Mouse (Mus musculus) layer of hippocampus, adult 9-10 months (tissue): ENCODE measurements at regions not wholly inside any gene's neighbourhood (a gene's known extent, or its start where the extent isn't known, plus 50 kb on each side); places are given as distances from the start of the nearest gene placed in this dataset.

ENCODE experiments used
- DNase-seq: peaks from one replicate; pipeline ENCODE4 v3.0.0; 2022; ENCODE audit warnings: low spot score

- DNase-seq, result no peak
These were observed 103.2 kb downstream of the Fam168b start for GRCm38 (mm10) chr1:34739621-34740020.

GRCm38 (mm10) chr1:34740891-34741290 is 102.0 kb downstream of the Fam168b start:
- DNase-seq, result no peak

GRCm38 (mm10) chr1:34742234-34742633 is 100.6 kb downstream of the Fam168b start:
- no peak for DNase-seq

GRCm38 (mm10) chr1:34745881-34746280 is 97.0 kb downstream of the Fam168b start:
- DNase-seq, result no peak

- DNase-seq, result no peak
These were observed 93.5 kb downstream of the Fam168b start for GRCm38 (mm10) chr1:34749161-34750040.

GRCm38 (mm10) chr1:34750061-34751054 is 92.5 kb downstream of the Fam168b start:
- no peak for DNase-seq

GRCm38 (mm10) chr1:34751128-34751527 is 91.7 kb downstream of the Fam168b start:
- no peak for DNase-seq

- DNase-seq, result no peak
These were observed 89.3 kb downstream of the Fam168b start for GRCm38 (mm10) chr1:34753581-34753980.

GRCm38 (mm10) chr1:34760547-34760946 is 82.3 kb downstream of the Fam168b start:
- no peak for DNase-seq

- DNase-seq, result no peak
These were observed 81.4 kb downstream of the Fam168b start for GRCm38 (mm10) chr1:34761436-34761835.

GRCm38 (mm10) chr1:34761870-34762269 is 81.0 kb downstream of the Fam168b start:
- no peak for DNase-seq
